Mouse (Mus musculus) stomach, embryonic 15.5 days (tissue): ENCODE data around the gene Prkcd. TPM values are rescaled to one million over a fixed set of nuclear protein-coding genes. Genes with fewer than 3 reads are reported as not detected.
A peak's percentile ranks its signal among the peaks of the same experiment; 100 is the strongest.

Experiments
- ATAC-seq: fragments of 200-750 bp; cut with Nextera tagmentation; 2 replicates; pipeline ENCODE4 v1.8.0; 2017; ENCODE audit warnings: low read depth, moderate number of reproducible peaks, moderate TSS enrichment; ENCODE audit not compliant: insufficient read depth, low FRiP score
- H3K27ac ChIP-seq: fragments of 300-500 bp; sonication (generic); 2 replicates; pipeline ENCODE4 v1.5.1; 2015; ENCODE audit warnings: mild to moderate bottlenecking, inconsistent platforms
- H3K27me3 ChIP-seq: fragments of 300-500 bp; sonication (generic); replicated peaks from 2 replicates; pipeline ENCODE4 v1.6.1; 2015; ENCODE audit warnings: inconsistent platforms
- H3K36me3 ChIP-seq: fragments of 300-500 bp; sonication (generic); 2 replicates; pipeline ENCODE4 v1.6.1; 2015; ENCODE audit warnings: inconsistent platforms
- H3K4me1 ChIP-seq: fragments of 300-500 bp; sonication (generic); 2 replicates; pipeline ENCODE4 v1.6.1; 2015; ENCODE audit warnings: inconsistent platforms
- H3K4me2 ChIP-seq: fragments of 300-500 bp; sonication (generic); 2 replicates; pipeline ENCODE4 v1.6.1; 2015; ENCODE audit warnings: mild to moderate bottlenecking, inconsistent platforms
- H3K4me3 ChIP-seq: fragments of 300-500 bp; sonication (generic); replicated peaks from 2 replicates; pipeline ENCODE4 v1.5.1; 2015; ENCODE audit warnings: inconsistent platforms
- H3K9ac ChIP-seq: fragments of 300-500 bp; sonication (generic); 2 replicates; pipeline ENCODE4 v1.6.1; 2015; ENCODE audit warnings: inconsistent platforms
- H3K9me3 ChIP-seq: fragments of 300-500 bp; sonication (generic); 2 replicates; pipeline ENCODE4 v1.6.1; 2016; ENCODE audit warnings: inconsistent platforms
- WGBS: fragments of 180-500 bp; shearing (Covaris S2); methylation state at CpG from one replicate; pipeline ENCODE4 v1.1.7; 2015; 5-methylcytosine and 5-hydroxymethylcytosine counted together
- microRNA-seq: library from miRNA; unstranded; fragments of <30 nt; microRNA quantifications from one replicate; pipeline ENCODE4, GENCODE M21; 2016
- polyA plus RNA-seq: library from polyadenylated mRNA; unstranded; fragments of >200 nt; fragmentation: Nextera tagmentation; extraction: Ambion mirVana; gene quantifications from 2 replicates; pipeline ENCODE4 v1.2.1, GENCODE M21; 2015

Prkcd gene
- polyA plus RNA-seq, 1 experiment from 2014 or later = 56.2 TPM

GRCm38 (mm10) chr14:30549777-30550149, 76.2 kb downstream of the Prkcd start:
- Histone ChIP-seq H3K4me1 (peaks cover 31% of the 10 kb centered on the region), H3K4me2 (peak overlapping the region; percentile 78), H3K36me3 (no peaks in the 10 kb centered on the region), H3K27ac (peak overlapping the region; percentile 93), H3K27me3 (no peaks in the 10 kb centered on the region), H3K9ac (peak overlapping the region; percentile 76), H3K4me3 (peak overlapping the region; percentile 80), H3K9me3 (no peaks in the 10 kb centered on the region)
- no peak for ATAC-seq
- WGBS = 1% methylated on average over 10 of the region's 10 CpGs

- Histone ChIP-seq H3K9ac (peak overlapping the region; percentile 76), H3K4me1 (peaks cover 31% of the 10 kb centered on the region), H3K27ac (peak overlapping the region; percentile 93), H3K4me3 (peak overlapping the region; percentile 80), H3K9me3 (no peaks in the 10 kb centered on the region), H3K36me3 (no peaks in the 10 kb centered on the region), H3K27me3 (no peaks in the 10 kb centered on the region), H3K4me2 (peak overlapping the region; percentile 78)
- whole genome bisulfite sequencing = under 1% methylated on average over 69 of the region's 69 CpGs
- peak; percentile 94 for ATAC-seq
Observed at GRCm38 (mm10) chr14:30548965-30549776, 76.8 kb downstream of the Prkcd start.

GRCm38 (mm10) chr14:30548131-30548720, 77.8 kb downstream of the Prkcd start, which contains the start of gene Tkt:
Gene Tkt (plus strand): TSS chr14:30548359.
- no peaks in the 10 kb centered on the region for H3K27me3 ChIP-seq
- peak within 1 kb of the TSS; percentile 93 for H3K27ac ChIP-seq
- no peaks in the 10 kb centered on the region for H3K9me3 ChIP-seq
- peaks cover 29% of the 10 kb centered on the region for H3K4me1 ChIP-seq
- peak within 1 kb of the TSS; percentile 76 for H3K9ac ChIP-seq
- H3K4me2 ChIP-seq = peak within 1 kb of the TSS; percentile 78
- peak; percentile 33 for ATAC-seq
- H3K4me3 ChIP-seq = peak within 1 kb of the TSS; percentile 80
- H3K36me3 ChIP-seq = no peaks in the 10 kb centered on the region
- 25% methylated on average over 8 of the region's 8 CpGs for WGBS

Small RNA genes within 50 kb of the gene (microRNA-seq; reads per million reads assigned to microRNA genes)
- 5.4 reads per million, percentile 19 among the genes with 10 or more reads in this experiment for gene Mir3076

Other genes starting within 250 kb of the Prkcd start
- gene Dcp1a, start 146.7 kb downstream of the Prkcd start, polyA plus RNA-seq = 21.4 and 23.6 TPM in 2 replicates
- 5.5 and 6.1 TPM in 2 replicates for gene Cacna1d, start 134.8 kb downstream of the Prkcd start, polyA plus RNA-seq
- gene Tkt, start 77.9 kb downstream of the Prkcd start, polyA plus RNA-seq = 270 and 299 TPM in 2 replicates
- gene Rft1, start 28.1 kb upstream of the Prkcd start, polyA plus RNA-seq = 14.7 and 17.3 TPM in 2 replicates
- gene Sfmbt1, start 88.6 kb upstream of the Prkcd start, polyA plus RNA-seq = 12.1 and 12.2 TPM in 2 replicates
- gene Tmem110, start 199.4 kb upstream of the Prkcd start, polyA plus RNA-seq = 24.3 and 26.3 TPM in 2 replicates